Mouse (Mus musculus) liver, postnatal 0 days (tissue): ENCODE results near the gene P2rx5.

Experiments used
- CTCF ChIP-seq: sonication (generic); IDR thresholded peaks from 2 replicates; pipeline ENCODE4 v1.5.1; 2016; ENCODE audit warnings: antibody characterized with exemption, low read depth
- EP300 ChIP-seq: IDR thresholded peaks from 2 replicates; pipeline ENCODE4 v1.6.1; 2016; ENCODE audit warnings: antibody characterized with exemption, low read depth, mild to moderate bottlenecking

- TF ChIP-seq CTCF (no peak), EP300 (no peak)
These were observed 39.0 kb downstream of the P2rx5 start, which contains the start of gene Shpk for GRCm38 (mm10) chr11:73199230-73199712.
